Mouse (Mus musculus) kidney, adult 2 months (tissue): ENCODE measurements around the gene Krtap15.

Source experiments
- CTCF ChIP-seq: fragments of 200-500 bp; conservative IDR thresholded peaks from 2 replicates; pipeline ENCODE4 v1.5.1; 2011; ENCODE audit warnings: low read depth, mild to moderate bottlenecking, control low read depth, low read length, moderate library complexity, mixed read lengths; ENCODE audit not compliant: insufficient read depth, insufficient read length
- POLR2A ChIP-seq: fragments of 200-500 bp; IDR thresholded peaks from one replicate; pipeline ENCODE4 v1.6.1; 2011; ENCODE audit warnings: low read depth, low read length, control low read depth

GRCm38 (mm10) chr16:88826095-88826652, 6.2 kb downstream of the Krtap15 start, which contains the start of gene Krtap14:
- TF ChIP-seq CTCF (no peak), POLR2A (no peak)
